Mouse (Mus musculus): ENCODE measurements around the gene Mettl27.

GRCm38 (mm10) chr5:134936626-134937185 is 4.5 kb downstream of the Mettl27 start:
- TF ChIP-seq POU5F1 (IDR thresholded peaks at IDR 0.05; ENCODE audit: borderline replicate concordance, low read length) (no peak), CTCF (conservative IDR thresholded peaks at IDR 0.05; ENCODE audit: low read length) (no peak)
